In the genomic region with DNA sequence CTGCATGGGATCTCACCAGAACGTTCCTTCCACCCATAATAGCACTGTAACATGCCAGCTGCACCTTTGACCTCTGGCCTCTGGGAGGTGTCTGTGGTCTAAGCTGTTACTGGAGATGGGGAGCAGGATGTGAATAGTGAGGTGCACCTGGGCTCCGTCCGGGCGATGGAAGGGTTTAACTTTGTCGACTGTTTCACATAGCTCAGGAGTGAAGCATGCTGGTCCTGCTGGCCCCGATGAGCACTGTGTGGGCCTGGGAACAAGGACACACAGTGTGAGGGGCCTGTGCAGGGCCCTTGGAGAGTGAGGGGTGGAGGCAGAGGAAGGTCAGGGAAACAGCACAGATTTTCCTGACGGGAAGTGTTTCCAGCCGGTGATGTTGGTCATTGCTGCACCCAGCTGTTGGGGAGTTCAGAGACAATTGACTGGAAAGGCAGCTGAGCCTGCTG, we compare ENCODE assay signal across 10 mouse cellular contexts. TPM values are rescaled to one million over a fixed set of nuclear protein-coding genes. Genes with fewer than 3 reads are reported as not detected.
A peak's percentile ranks its signal among the peaks of the same experiment; 100 is the strongest.
DNase-seq lines count a peak whose midpoint lies in the region; ATAC-seq and TF ChIP-seq lines count a peak whose summit lies in the region.
"Had no signal": no experiment of that assay in that cellular context is flagged by ENCODE, and none has a peak within 500 bp of the region (broad histone marks: within the 10 kb centered on the region; RNA-seq: fewer than 3 reads in every experiment).

No protein-coding gene starts in this region.

- H3K9ac ChIP-seq in kidney, postnatal 0 days (ENCODE audit: low read depth, low read length) = no peak overlapping the region
- H3K9ac ChIP-seq in embryonic facial prominence, embryonic 12.5 days = no peak overlapping the region

- TF ChIP-seq CTCF in kidney, postnatal 0 days (IDR thresholded peaks at IDR 0.05; ENCODE audit: low read depth) = no peak
- no peak for TF ChIP-seq CTCF in cerebellum, adult 2 months (IDR thresholded peaks at IDR 0.05; ENCODE audit: borderline replicate concordance, insufficient read depth, low read depth, low read length)

- H3K4me2 ChIP-seq in kidney, postnatal 0 days (ENCODE audit: low read length) = no peak overlapping the region
- no peak overlapping the region for H3K4me2 ChIP-seq in embryonic facial prominence, embryonic 12.5 days (replicated peaks)

- TF ChIP-seq POLR2A in cerebellum, adult 2 months (IDR thresholded peaks at IDR 0.05; ENCODE audit: borderline replicate concordance, insufficient read depth, low read length) = no peak

- peak; percentile 58; the same call in 1 of the 2 replicates for ATAC-seq in kidney, postnatal 0 days (replicated peaks; ENCODE audit: low FRiP score, low read depth)
- ATAC-seq in embryonic facial prominence, embryonic 12.5 days (ENCODE audit: insufficient number of reproducible peaks, insufficient read depth, low FRiP score, low TSS enrichment) = peak; percentile 49; the same call in 1 of the 2 replicates

- peak overlapping the region; percentile 38; the same call in 1 of the 2 replicates for H3K27ac ChIP-seq in kidney, postnatal 0 days
- peak overlapping the region; percentile 25 for H3K27ac ChIP-seq in embryonic facial prominence, embryonic 12.5 days
- no peak overlapping the region for H3K27ac ChIP-seq in cerebellum, adult 2 months (ENCODE audit: insufficient read depth, low read length)

- 37% methylated on average over 8 of the region's 8 CpGs for WGBS in kidney, postnatal 0 days
- 27% methylated on average over 8 of the region's 8 CpGs for WGBS in embryonic facial prominence, embryonic 12.5 days
- WGBS in cerebellum, adult 2 months = 62% methylated on average over 8 of the region's 8 CpGs

- H3K36me3 ChIP-seq in kidney, postnatal 0 days (ENCODE audit: insufficient read depth, low read length) = peaks cover 12% of the 10 kb centered on the region
- peaks cover 24% of the 10 kb centered on the region for H3K36me3 ChIP-seq in embryonic facial prominence, embryonic 12.5 days

- DNase-seq in embryo, embryonic 10 days (ENCODE audit: low spot score) = peak; percentile 9
- DNase-seq in embryo, embryonic 11 days = no peak
- peak; percentile 48 for DNase-seq in kidney, postnatal 0 days (ENCODE audit: low spot score)
- DNase-seq in kidney, adult 8-10 months = no peak
- DNase-seq in lung, postnatal 14 days = peak; percentile 13
- no peak for DNase-seq in cerebellum, adult 2 months
- no peak for DNase-seq in adrenal gland, adult (ENCODE audit: inconsistent age in 2 of 2, low spot score in 1 of 2)
- DNase-seq: cerebellum, adult 9-10 months; layer of hippocampus, adult 9-11 months had no signal

- no peaks in the 10 kb centered on the region for H3K27me3 ChIP-seq in kidney, postnatal 0 days (ENCODE audit: insufficient read depth, low read length)
- H3K27me3 ChIP-seq in embryonic facial prominence, embryonic 12.5 days = no peaks in the 10 kb centered on the region
- no peaks in the 10 kb centered on the region for H3K27me3 ChIP-seq in cerebellum, adult 2 months (ENCODE audit: control insufficient read depth, insufficient read depth, low read length)

- H3K4me1 ChIP-seq in kidney, postnatal 0 days (replicated peaks; ENCODE audit: insufficient read depth, low read length) = no peaks in the 10 kb centered on the region
- peaks cover 19% of the 10 kb centered on the region for H3K4me1 ChIP-seq in embryonic facial prominence, embryonic 12.5 days
- H3K4me1 ChIP-seq in cerebellum, adult 2 months (ENCODE audit: control insufficient read depth, insufficient read depth, low read length) = no peaks in the 10 kb centered on the region; the same call in 1 of the 2 replicates

- H3K9me3 ChIP-seq in kidney, postnatal 0 days (replicated peaks; ENCODE audit: low read length) = no peaks in the 10 kb centered on the region
- H3K9me3 ChIP-seq in embryonic facial prominence, embryonic 12.5 days = no peaks in the 10 kb centered on the region

- no peak overlapping the region for H3K4me3 ChIP-seq in kidney, postnatal 0 days (replicated peaks; ENCODE audit: low read depth, low read length)
- H3K4me3 ChIP-seq in embryonic facial prominence, embryonic 12.5 days = no peak overlapping the region
- H3K4me3 ChIP-seq in cerebellum, adult 2 months (replicated peaks; ENCODE audit: insufficient read depth, low read depth, low read length) = no peak overlapping the region

RNA-seq across cellular contexts. Expression of a gene that starts 23.1 kb away (rescaled TPM):
- 27.6 and 28.3 TPM in 2 replicates for polyA plus RNA-seq in kidney, postnatal 0 days (2015; fragmentation: Nextera tagmentation; extraction: Ambion mirVana)
- 21.4 and 22.9 TPM in 2 replicates for polyA plus RNA-seq in embryonic facial prominence, embryonic 12.5 days (2016; fragmentation: Nextera tagmentation; extraction: Ambion mirVana)
- polyA plus RNA-seq in cerebellum, adult 2 months (2012; rRNA removed) = 78.9 and 84.8 TPM in 2 replicates

RNA-seq across cellular contexts. Expression of a gene that starts 44.5 kb away (rescaled TPM):
- 8.0 and 8.3 TPM in 2 replicates for polyA plus RNA-seq in kidney, postnatal 0 days (2015; fragmentation: Nextera tagmentation; extraction: Ambion mirVana)
- polyA plus RNA-seq in embryonic facial prominence, embryonic 12.5 days (2016; fragmentation: Nextera tagmentation; extraction: Ambion mirVana) = 4.7 and 4.9 TPM in 2 replicates
- polyA plus RNA-seq in cerebellum, adult 2 months (2012; rRNA removed) = 2.9 and 4.2 TPM in 2 replicates

Comparison
In these comparisons a context has a peak if more than half of its experiments do, and no peak if none do; other contexts are left out.
1. DNase-seq: peak in embryo, embryonic 10 days (single experiment), kidney, postnatal 0 days (single experiment) and lung, postnatal 14 days (single experiment); none in embryo, embryonic 11 days (single experiment), kidney, adult 8-10 months (0 of 2), cerebellum, adult 2 months (0 of 2) and adrenal gland, adult (0 of 2).